Mouse (Mus musculus): Measurements from ENCODE around the gene Klf13. TPM values are rescaled to one million over a fixed set of nuclear protein-coding genes. Genes with fewer than 3 reads are reported as not detected.

Klf13 gene
- polyA plus RNA-seq, 1 experiment from 2014 or later, result 22.1 TPM

- Histone ChIP-seq H3K4me3 (ENCODE audit: low read length) (no peak overlapping the region), H3K27ac (ENCODE audit: low read depth, low read length) (no peak overlapping the region), H3K4me1 (ENCODE audit: control insufficient read depth, insufficient read depth, low read depth, low read length) (peaks cover 25% of the 10 kb centered on the region), H3K9me3 (ENCODE audit: control insufficient read depth, low read length) (no peaks in the 10 kb centered on the region), H3K36me3 (ENCODE audit: control insufficient read depth, insufficient read depth, low read length) (no peaks in the 10 kb centered on the region), H3K9ac (ENCODE audit: low read depth, low read length) (no peak overlapping the region), H3K27me3 (replicated peaks; ENCODE audit: control insufficient read depth, insufficient read depth, low read length) (no peaks in the 10 kb centered on the region), H3K4me2 (ENCODE audit: low read length) (no peak overlapping the region)
- no peak for ATAC-seq
- WGBS, result 94% methylated on average over 2 of the region's 2 CpGs
Measured at GRCm38 (mm10) chr7:63905190-63905589, 33.5 kb downstream of the Klf13 start.

DNA sequence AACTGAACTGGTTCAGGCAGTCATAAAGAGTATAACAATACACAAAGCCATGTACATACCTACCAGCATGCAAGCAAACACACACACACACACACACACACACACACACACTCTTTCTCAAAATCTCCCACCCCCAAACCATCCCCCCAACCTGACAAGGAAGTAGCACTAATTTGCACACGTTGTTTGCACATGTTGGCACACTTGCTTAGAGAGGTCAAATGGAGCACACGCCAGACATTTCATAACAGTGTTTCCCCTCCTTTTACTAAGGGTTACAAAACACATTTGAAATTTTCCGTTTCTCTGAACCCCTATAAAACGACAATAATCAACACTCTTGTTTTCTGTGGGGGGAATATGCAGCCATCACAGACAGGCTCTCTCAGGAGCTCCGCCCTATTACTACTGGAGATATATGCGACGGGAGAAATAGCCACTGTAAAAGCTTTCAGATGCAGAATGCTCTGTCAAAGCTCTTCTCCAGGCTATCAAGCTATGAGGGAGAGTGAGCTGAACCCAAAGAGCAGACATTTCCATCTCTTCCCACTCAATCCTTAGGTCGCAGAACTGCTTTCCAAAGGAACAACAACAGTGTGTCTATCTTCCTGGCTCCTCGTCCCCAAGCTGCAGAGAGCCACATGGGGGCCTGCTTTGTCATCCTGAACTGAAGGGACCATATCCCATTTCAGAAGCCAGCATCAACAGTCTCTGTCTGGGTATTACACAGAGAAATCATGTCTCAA lies 34.9 kb downstream of the Klf13 start:
- H3K27ac ChIP-seq (ENCODE audit: low read depth, low read length), result no peak overlapping the region
- 68% methylated on average over 9 of the region's 9 CpGs for WGBS
- H3K9ac ChIP-seq (ENCODE audit: low read depth, low read length), result no peak overlapping the region
- H3K9me3 ChIP-seq (ENCODE audit: control insufficient read depth, low read length), result no peaks in the 10 kb centered on the region
- H3K27me3 ChIP-seq (replicated peaks; ENCODE audit: control insufficient read depth, insufficient read depth, low read length), result no peaks in the 10 kb centered on the region
- no peaks in the 10 kb centered on the region for H3K36me3 ChIP-seq (ENCODE audit: control insufficient read depth, insufficient read depth, low read length)
- no peak overlapping the region for H3K4me3 ChIP-seq (ENCODE audit: low read length)
- H3K4me2 ChIP-seq (ENCODE audit: low read length), result no peak overlapping the region
- peaks cover 23% of the 10 kb centered on the region for H3K4me1 ChIP-seq (ENCODE audit: control insufficient read depth, insufficient read depth, low read depth, low read length)
- no peak for ATAC-seq

- Histone ChIP-seq H3K9me3 (ENCODE audit: control insufficient read depth, low read length) (no peaks in the 10 kb centered on the region), H3K36me3 (ENCODE audit: control insufficient read depth, insufficient read depth, low read length) (no peaks in the 10 kb centered on the region), H3K4me3 (ENCODE audit: low read length) (no peak overlapping the region), H3K27ac (ENCODE audit: low read depth, low read length) (no peak overlapping the region), H3K4me1 (ENCODE audit: control insufficient read depth, insufficient read depth, low read depth, low read length) (peaks cover 16% of the 10 kb centered on the region), H3K4me2 (ENCODE audit: low read length) (no peak overlapping the region), H3K9ac (ENCODE audit: low read depth, low read length) (no peak overlapping the region), H3K27me3 (replicated peaks; ENCODE audit: control insufficient read depth, insufficient read depth, low read length) (no peaks in the 10 kb centered on the region)
- WGBS, result 70% methylated on average over 3 of the region's 3 CpGs
- ATAC-seq, result no peak
Measured at GRCm38 (mm10) chr7:63902604-63903210, 36.0 kb downstream of the Klf13 start.

DNA sequence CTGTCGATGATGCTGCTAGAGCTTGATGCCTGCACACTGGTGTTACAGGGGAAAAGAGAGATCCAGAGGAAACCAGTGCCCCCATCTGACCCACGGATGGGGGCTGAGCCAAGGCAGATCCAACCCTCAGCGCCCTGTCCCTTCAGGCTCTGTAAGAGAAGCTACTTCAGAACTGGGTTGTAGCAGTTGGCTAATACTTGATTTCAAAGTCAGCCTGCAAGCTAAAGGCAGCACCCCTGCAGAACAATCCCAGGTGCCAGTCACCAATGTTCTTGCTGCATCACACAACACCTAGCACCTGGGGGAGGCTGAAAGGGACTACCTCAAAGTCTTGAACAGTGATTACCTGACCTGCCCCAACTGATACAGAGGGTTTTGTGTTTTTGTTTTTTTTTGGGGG lies 36.8 kb downstream of the Klf13 start:
- H3K36me3 ChIP-seq (ENCODE audit: control insufficient read depth, insufficient read depth, low read length), result no peaks in the 10 kb centered on the region
- H3K9ac ChIP-seq (ENCODE audit: low read depth, low read length), result no peak overlapping the region
- H3K4me3 ChIP-seq (ENCODE audit: low read length), result no peak overlapping the region
- no peaks in the 10 kb centered on the region for H3K9me3 ChIP-seq (ENCODE audit: control insufficient read depth, low read length)
- H3K4me1 ChIP-seq (ENCODE audit: control insufficient read depth, insufficient read depth, low read depth, low read length), result peaks cover 23% of the 10 kb centered on the region
- 66% methylated on average over 3 of the region's 3 CpGs for WGBS
- ATAC-seq, result no peak
- no peak overlapping the region for H3K4me2 ChIP-seq (ENCODE audit: low read length)
- H3K27ac ChIP-seq (ENCODE audit: low read depth, low read length), result no peak overlapping the region; the same call in 1 of the 2 replicates
- H3K27me3 ChIP-seq (replicated peaks; ENCODE audit: control insufficient read depth, insufficient read depth, low read length), result no peaks in the 10 kb centered on the region

DNA sequence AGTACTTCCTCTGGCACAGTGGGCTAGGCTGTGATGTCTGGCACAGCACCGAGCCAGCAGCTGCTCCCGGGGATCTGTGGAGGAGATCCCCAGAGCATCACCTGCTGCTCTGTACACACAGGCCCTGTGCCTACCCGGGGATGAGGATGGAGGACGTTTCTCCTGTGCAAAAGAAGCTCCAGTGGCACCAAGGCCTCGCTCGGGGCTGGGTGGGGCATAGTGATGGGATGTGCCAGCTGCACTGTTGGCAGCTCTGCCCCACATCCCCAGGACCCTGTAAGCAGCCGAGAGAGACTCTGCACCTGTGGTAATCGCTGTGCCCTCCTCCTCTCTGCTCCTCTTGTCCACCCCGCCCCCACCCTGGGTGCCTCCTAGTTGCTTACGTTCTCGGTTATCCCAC lies 37.4 kb downstream of the Klf13 start:
- Histone ChIP-seq H3K27ac (ENCODE audit: low read depth, low read length) (no peak overlapping the region; the same call in 1 of the 2 replicates), H3K4me3 (ENCODE audit: low read length) (no peak overlapping the region), H3K27me3 (replicated peaks; ENCODE audit: control insufficient read depth, insufficient read depth, low read length) (no peaks in the 10 kb centered on the region), H3K4me1 (ENCODE audit: control insufficient read depth, insufficient read depth, low read depth, low read length) (peaks cover 29% of the 10 kb centered on the region), H3K9ac (ENCODE audit: low read depth, low read length) (no peak overlapping the region), H3K36me3 (ENCODE audit: control insufficient read depth, insufficient read depth, low read length) (no peaks in the 10 kb centered on the region), H3K9me3 (ENCODE audit: control insufficient read depth, low read length) (no peaks in the 10 kb centered on the region), H3K4me2 (ENCODE audit: low read length) (no peak overlapping the region)
- ATAC-seq, result no peak
- 42% methylated on average over 11 of the region's 11 CpGs for WGBS

GRCm38 (mm10) chr7:63900411-63900810 lies 38.3 kb downstream of the Klf13 start:
- H3K4me2 ChIP-seq (ENCODE audit: low read length), result no peak overlapping the region
- no peak overlapping the region for H3K4me3 ChIP-seq (ENCODE audit: low read length)
- no peak for ATAC-seq
- H3K9me3 ChIP-seq (ENCODE audit: control insufficient read depth, low read length), result no peaks in the 10 kb centered on the region
- H3K36me3 ChIP-seq (ENCODE audit: control insufficient read depth, insufficient read depth, low read length), result no peaks in the 10 kb centered on the region
- H3K27ac ChIP-seq (ENCODE audit: low read depth, low read length), result no peak overlapping the region
- WGBS, result 91% methylated on average over 2 of the region's 2 CpGs
- H3K9ac ChIP-seq (ENCODE audit: low read depth, low read length), result no peak overlapping the region
- peaks cover 32% of the 10 kb centered on the region for H3K4me1 ChIP-seq (ENCODE audit: control insufficient read depth, insufficient read depth, low read depth, low read length)
- H3K27me3 ChIP-seq (replicated peaks; ENCODE audit: control insufficient read depth, insufficient read depth, low read length), result no peaks in the 10 kb centered on the region

- WGBS, result 87% methylated on average over 8 of the region's 8 CpGs
- Histone ChIP-seq H3K4me2 (ENCODE audit: low read length) (no peak overlapping the region), H3K36me3 (ENCODE audit: control insufficient read depth, insufficient read depth, low read length) (no peaks in the 10 kb centered on the region), H3K4me3 (ENCODE audit: low read length) (no peak overlapping the region), H3K9ac (ENCODE audit: low read depth, low read length) (no peak overlapping the region), H3K4me1 (ENCODE audit: control insufficient read depth, insufficient read depth, low read depth, low read length) (peaks cover 32% of the 10 kb centered on the region), H3K9me3 (ENCODE audit: control insufficient read depth, low read length) (no peaks in the 10 kb centered on the region), H3K27ac (ENCODE audit: low read depth, low read length) (no peak overlapping the region), H3K27me3 (replicated peaks; ENCODE audit: control insufficient read depth, insufficient read depth, low read length) (no peaks in the 10 kb centered on the region)
- ATAC-seq, result no peak
Measured at GRCm38 (mm10) chr7:63899925-63900324, 38.8 kb downstream of the Klf13 start.

GRCm38 (mm10) chr7:63898201-63898600 lies 40.5 kb downstream of the Klf13 start:
- H3K4me1 ChIP-seq (ENCODE audit: control insufficient read depth, insufficient read depth, low read depth, low read length), result peaks cover 30% of the 10 kb centered on the region

GRCm38 (mm10) chr7:63897655-63898054 lies 41.1 kb downstream of the Klf13 start:
- H3K9ac ChIP-seq (ENCODE audit: low read depth, low read length), result no peak overlapping the region
- 0 out of 2 replicates have a peak, but pooled peaks have one; percentile 0 for ATAC-seq
- H3K9me3 ChIP-seq (ENCODE audit: control insufficient read depth, low read length), result no peaks in the 10 kb centered on the region
- no peak overlapping the region for H3K4me2 ChIP-seq (ENCODE audit: low read length)
- no peak overlapping the region for H3K27ac ChIP-seq (ENCODE audit: low read depth, low read length)
- peaks cover 29% of the 10 kb centered on the region for H3K4me1 ChIP-seq (ENCODE audit: control insufficient read depth, insufficient read depth, low read depth, low read length)
- no peak overlapping the region for H3K4me3 ChIP-seq (ENCODE audit: low read length)
- H3K36me3 ChIP-seq (ENCODE audit: control insufficient read depth, insufficient read depth, low read length), result no peaks in the 10 kb centered on the region
- WGBS, result 53% methylated on average over 3 of the region's 3 CpGs
- H3K27me3 ChIP-seq (replicated peaks; ENCODE audit: control insufficient read depth, insufficient read depth, low read length), result no peaks in the 10 kb centered on the region

More at GRCm38 (mm10) chr7:63898201-63898600, 40.5 kb downstream of the Klf13 start:
- Histone ChIP-seq H3K4me3 (ENCODE audit: low read length) (no peak overlapping the region), H3K9ac (ENCODE audit: low read depth, low read length) (no peak overlapping the region), H3K4me2 (ENCODE audit: low read length) (no peak overlapping the region), H3K9me3 (ENCODE audit: control insufficient read depth, low read length) (no peaks in the 10 kb centered on the region), H3K36me3 (ENCODE audit: control insufficient read depth, insufficient read depth, low read length) (no peaks in the 10 kb centered on the region), H3K27ac (ENCODE audit: low read depth, low read length) (no peak overlapping the region), H3K27me3 (replicated peaks; ENCODE audit: control insufficient read depth, insufficient read depth, low read length) (no peaks in the 10 kb centered on the region)
- WGBS, result 82% methylated on average over 6 of the region's 6 CpGs
- ATAC-seq, result no peak
